Mouse (Mus musculus) layer of hippocampus, postnatal 25 days (tissue): ENCODE results near the gene Usp5. TPM values are rescaled to one million over a fixed set of nuclear protein-coding genes. Genes with fewer than 3 reads are reported as not detected.

Experiments
- DNase-seq, 2 experiments: peaks; one replicate each; pipeline ENCODE4 v3.0.0; 2022; ENCODE audit warnings: mixed read lengths in 2 of 2, low spot score in 1 of 2; ENCODE audit errors: extremely low spot score in 1 of 2
- total RNA-seq, 2 experiments: library from RNA; stranded (reverse); gene quantifications; 2 replicates each; pipeline ENCODE4 v1.2.3; 2021

Gene Usp5
- total RNA-seq, 2 experiments from 2014 or later = 164 to 183 TPM

DNA sequence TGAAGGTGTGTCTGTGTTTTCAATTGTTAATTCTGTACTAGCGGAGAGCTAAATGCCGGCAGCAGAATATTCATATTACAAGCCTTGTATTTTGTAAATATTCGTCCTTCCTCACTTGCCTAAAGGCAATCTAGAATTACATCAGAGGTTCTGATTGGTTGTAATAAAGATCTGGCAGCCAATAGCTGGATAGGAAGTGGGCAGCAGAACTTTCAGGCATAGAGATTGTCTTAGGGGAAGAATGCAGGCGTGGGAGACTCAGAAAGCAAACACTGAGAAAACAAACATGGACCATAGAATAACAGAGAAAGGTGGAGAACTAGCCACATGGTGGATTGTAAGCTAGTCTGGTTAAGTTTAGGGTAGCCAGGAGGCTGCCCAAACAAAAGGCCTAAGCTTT, 39.2 kb downstream of the Usp5 start:
- no peak for DNase-seq

- no peak for DNase-seq
These were observed 39.8 kb downstream of the Usp5 start for GRCm38 (mm10) chr6:124789519-124789918.

GRCm38 (mm10) chr6:124787722-124788121, 41.6 kb downstream of the Usp5 start:
- no peak for DNase-seq

DNA sequence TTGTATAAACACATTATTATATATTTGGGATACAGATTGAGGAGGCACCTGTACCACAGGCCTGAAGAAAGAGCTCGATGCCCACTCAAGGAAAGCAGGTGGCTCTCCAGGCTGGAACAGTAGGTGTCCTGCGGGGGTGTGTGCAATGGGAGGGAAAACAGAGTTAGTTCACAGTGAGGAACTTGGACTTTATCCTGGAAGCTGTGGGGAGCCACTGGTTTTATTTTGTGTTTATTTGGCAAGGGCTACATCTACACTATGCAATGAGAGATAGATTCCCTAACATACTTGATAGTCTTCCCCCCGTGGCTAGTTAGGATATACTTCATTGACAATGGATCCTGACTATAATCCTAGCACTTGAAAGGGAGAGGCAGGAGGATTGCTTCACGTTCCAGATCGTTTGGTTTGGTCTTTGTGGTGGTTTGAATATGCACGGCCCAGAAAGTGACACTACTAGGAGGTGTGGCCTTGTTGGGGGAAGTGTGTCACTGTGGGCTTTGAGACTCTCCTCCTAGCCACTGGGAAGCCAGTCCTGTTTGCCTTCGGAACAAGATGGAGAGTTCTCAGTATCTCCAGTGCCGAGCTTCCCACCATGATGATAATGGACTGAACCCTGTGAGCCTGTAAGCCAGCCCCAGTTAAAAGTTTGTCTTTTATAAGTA, 42.4 kb downstream of the Usp5 start:
- DNase-seq = no peak

DNA sequence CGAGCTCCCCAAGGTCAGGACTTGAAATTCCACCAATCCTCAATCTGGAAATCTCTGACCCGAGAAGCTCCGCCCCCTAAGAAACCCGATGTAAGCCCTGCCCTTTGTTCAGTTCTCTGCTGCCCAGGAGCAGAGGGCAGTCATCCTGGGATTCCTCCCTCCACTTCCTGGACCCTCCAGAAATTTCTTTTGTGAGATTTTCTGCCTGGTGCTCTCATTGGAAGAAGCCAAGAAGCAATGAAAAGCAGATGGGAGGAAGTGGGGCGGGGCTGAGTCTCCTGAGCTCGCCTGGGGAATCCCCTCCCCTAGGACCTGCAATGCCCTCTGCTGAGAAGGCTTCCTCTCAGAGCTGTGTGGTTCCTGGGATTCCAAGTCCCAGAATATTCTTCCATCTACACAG, 46.8 kb downstream of the Usp5 start:
- DNase-seq = no peak

GRCm38 (mm10) chr6:124780917-124781316, 48.4 kb downstream of the Usp5 start:
- no peak for DNase-seq

DNA sequence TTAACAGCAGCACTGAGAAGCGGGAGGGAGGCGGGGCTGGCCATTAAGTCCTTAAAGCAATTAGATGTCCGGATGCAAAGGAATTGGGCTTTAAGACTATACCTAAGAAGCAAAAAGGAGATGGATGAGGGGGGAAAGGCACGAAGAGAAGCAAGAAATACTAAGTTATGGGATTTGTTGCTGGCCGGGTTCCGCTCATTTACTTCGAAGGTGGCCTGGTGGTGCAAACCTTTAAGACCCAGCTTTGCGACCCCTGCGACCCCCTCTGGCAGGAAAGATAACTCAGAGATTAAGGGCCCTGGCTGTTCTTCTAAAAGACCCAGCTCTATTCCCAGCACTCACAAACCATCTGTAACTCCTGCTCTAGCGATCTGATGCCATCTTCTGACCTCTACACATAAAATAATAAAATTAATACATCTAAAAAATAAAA, 49.3 kb downstream of the Usp5 start:
- DNase-seq = no peak

DNA sequence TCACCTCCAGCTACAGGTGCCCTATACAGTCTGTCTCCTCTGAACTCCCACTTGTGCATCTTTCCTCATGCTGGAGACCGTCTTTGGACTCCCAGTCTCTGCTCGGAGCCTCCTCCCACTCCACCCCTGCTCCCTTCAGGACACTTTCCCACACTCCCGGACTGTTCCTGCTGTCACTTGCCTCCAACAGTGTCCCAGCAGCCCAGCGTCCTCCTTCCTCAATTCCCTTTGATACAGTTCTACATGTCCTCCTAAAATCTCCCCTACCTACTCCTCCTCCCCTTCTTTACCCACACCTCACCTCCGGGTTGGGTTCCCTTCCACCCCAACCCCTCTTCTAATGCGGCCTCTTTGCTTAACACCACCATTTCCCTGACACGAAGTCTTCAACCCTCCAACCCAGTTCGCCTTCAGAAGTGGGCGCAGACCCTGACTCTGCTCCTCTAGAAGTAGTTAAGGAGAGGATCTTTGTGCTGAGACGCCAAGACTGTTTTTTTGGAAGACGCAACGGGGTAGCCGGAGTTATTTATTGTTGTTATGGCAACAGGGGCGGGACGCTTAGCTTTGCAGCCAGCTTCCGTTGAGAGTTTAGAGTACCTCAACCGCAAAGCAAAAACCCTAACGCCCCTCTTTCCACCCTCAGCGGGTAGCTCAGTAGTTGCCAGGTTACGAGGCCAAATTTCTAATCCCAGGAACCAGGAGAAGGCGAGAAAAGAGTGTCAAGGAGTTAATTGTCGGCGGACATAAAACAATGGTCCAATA, 49.9 kb downstream of the Usp5 start, which contains the start of gene Lrrc23:
TSS of gene Lrrc23 (minus strand) at position 506 of the 762 bp plus-strand sequence.
- no peak for DNase-seq

GRCm38 (mm10) chr6:124770511-124770910, 58.8 kb downstream of the Usp5 start:
- DNase-seq = no peak

- DNase-seq = no peak
These were observed 59.3 kb downstream of the Usp5 start for GRCm38 (mm10) chr6:124770013-124770412.

DNA sequence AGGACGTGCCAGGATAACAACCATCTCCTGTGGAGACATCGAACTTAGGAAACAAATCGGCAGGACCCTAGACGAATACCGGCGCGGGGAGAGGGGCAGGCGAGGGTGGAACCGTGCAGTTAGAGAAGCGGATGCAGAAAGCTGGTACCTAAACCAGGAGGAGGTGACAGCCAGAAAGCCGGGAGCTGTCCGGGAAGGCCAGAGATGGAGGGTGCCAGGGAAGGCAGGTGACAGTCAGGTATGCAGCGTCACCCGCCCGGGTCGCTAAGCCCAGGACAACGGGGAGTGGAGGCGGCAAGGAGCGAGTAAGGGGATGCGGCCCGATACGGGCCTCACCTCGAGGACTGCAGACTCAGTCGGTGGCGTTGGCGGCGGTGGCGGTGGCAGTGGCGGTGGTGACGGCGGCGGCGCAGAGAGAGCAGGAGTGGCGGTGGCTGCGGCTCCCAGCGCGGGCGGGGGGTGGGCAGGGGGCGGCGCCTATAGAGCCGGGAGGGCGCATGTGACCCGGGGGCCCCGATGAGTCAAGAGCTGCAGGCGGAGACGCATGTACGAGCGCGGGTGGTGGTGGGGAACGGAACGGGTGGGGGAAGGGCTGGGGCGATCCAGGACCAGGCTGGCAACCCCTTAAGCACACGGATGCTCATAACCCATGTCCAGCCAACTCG, 60.1 kb downstream of the Usp5 start, which contains the start of gene Eno2:
TSS of gene Eno2 (minus strand) at position 573 of the 665 bp plus-strand sequence.
- DNase-seq = peak; percentile 69 to 72

DNA sequence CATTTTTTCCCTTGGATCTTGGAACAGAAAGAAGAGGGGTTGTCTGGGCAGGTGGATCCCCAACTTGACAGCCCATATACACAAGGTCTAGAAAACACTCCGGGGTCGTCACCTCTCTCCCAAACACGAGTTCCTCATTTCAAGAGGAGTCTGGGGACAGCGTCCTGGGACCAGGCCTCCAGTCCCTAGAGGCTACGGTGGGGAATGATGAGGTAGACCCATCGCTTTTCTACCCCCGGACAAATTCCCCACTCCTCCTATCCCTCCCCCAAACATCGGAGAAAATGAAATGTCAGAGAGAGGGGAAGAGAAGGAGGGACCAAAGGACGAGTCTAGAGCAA, 60.6 kb downstream of the Usp5 start:
- no peak for DNase-seq

DNA sequence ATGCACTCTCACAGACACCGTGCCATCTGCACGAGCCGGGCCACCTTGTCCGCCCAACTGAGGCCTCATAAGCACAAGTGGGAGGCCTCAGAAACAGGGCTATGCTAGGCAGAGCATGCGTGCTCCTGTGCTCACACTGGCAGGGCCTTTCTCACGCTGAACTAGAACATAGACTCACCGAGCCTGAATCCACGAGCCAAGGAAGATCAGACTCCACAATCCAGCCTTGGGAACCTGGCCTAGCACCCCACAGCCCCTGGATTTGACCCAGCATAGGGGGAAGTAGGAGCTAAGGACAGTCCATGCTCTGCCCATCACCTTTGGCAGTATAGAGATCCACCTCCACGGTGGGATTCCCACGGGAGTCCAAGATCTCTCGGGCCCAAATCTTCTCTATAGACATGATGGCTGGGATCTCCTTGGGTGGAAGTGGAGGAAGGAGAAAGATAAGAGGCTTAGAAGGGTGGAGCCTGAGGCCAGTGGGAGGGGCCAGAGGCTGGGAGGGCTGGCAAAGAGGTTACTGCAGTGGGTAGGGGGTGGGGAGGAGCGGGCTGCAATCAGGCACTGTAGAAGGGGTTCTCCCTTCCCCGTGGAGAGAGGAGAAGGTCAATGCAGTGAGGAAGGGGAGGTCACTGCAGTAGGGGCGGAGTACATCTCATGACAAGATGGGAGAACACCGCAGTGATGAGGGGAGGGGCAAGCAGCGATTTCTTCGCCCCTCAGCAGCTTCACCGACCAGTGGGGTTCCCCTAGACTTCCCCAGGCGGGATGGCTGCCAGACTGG, 61.2 kb downstream of the Usp5 start:
- DNase-seq = peak; percentile 37 to 39

DNA sequence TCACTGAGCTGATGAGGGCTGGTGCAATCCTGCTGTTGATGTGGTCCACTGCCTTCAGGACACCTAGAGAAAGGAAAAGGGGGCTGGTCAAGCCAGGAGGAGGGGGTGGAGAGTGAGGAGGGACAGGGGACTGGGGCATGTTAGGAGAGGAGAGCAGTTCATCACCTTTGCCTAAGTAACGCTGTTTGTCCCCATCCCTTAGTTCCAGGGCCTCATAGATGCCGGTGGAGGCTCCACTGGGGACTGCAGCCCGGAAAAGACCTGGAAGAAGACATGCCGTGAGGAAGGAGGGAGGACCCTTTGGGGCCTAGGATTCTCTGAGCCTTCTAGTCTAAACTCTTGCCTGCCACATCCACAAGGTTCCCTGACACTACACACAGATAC, 61.8 kb downstream of the Usp5 start:
- no peak for DNase-seq

GRCm38 (mm10) chr6:124765951-124766350, 63.3 kb downstream of the Usp5 start:
- no peak for DNase-seq

Other genes starting within 250 kb of the Usp5 start
- gene C1s2, start 193.4 kb downstream of the Usp5 start, total RNA-seq = under 1 TPM in 1 of 2 experiments, not detected in 1; 0.25 TPM
- gene Lpcat3, start 166.5 kb downstream of the Usp5 start, total RNA-seq = 10 to 100 TPM; 30.9 to 34.0 TPM
- 10 to 100 TPM; 51.3 to 54.4 TPM for gene Emg1, start 117.3 kb downstream of the Usp5 start, total RNA-seq
- gene Phb2, start 117.1 kb downstream of the Usp5 start, total RNA-seq = 100 to 1,000 TPM; 120 to 124 TPM
- 1 to 10 TPM; 2.9 to 4.0 TPM for gene Ptpn6, start 90.8 kb downstream of the Usp5 start, total RNA-seq
- gene Grcc10, start 88.1 kb downstream of the Usp5 start, total RNA-seq = 100 to 1,000 TPM; 350 to 372 TPM
- under 1 TPM in 1 of 2 experiments, not detected in 1; 0.71 TPM for gene Gm45234, start 73.5 kb downstream of the Usp5 start, total RNA-seq
- 100 to 1,000 TPM; 134 to 159 TPM for gene Atn1, start 73.0 kb downstream of the Usp5 start, total RNA-seq
- 1,000 to 10,000 TPM in 1 of 2 experiments, 100 to 1,000 TPM in 1; 947 to 1,030 TPM for gene Eno2, start 59.8 kb downstream of the Usp5 start, total RNA-seq
- 1 to 10 TPM; 1.7 TPM for gene Lrrc23, start 49.8 kb downstream of the Usp5 start, total RNA-seq
- 1 to 10 TPM; 4.5 to 6.0 TPM for gene Spsb2, start 20.8 kb downstream of the Usp5 start, total RNA-seq
- gene Tpi1, start 15.2 kb downstream of the Usp5 start, total RNA-seq = 100 to 1,000 TPM; 685 to 811 TPM
- 1 to 10 TPM; 1.1 to 1.2 TPM for gene Cdca3, start 63 bp upstream of the Usp5 start, total RNA-seq
- gene Gnb3, start 10.8 kb upstream of the Usp5 start, total RNA-seq = under 1 TPM in 1 of 2 experiments, not detected in 1; 0.26 TPM
- 10 to 100 TPM; 18.5 to 30.1 TPM for gene P3h3, start 28.3 kb upstream of the Usp5 start, total RNA-seq
- 100 to 1,000 TPM; 184 to 196 TPM for gene Gpr162, start 34.5 kb upstream of the Usp5 start, total RNA-seq
- gene Cd4, start 58.7 kb upstream of the Usp5 start, total RNA-seq = under 1 TPM; 0.22 to 0.26 TPM
- gene Lag3, start 82.2 kb upstream of the Usp5 start, total RNA-seq = 1 to 10 TPM; 2.4 to 2.6 TPM
- 1,000 to 10,000 TPM; 1,178 to 1,233 TPM for gene Ptms, start 90.6 kb upstream of the Usp5 start, total RNA-seq
- 100 to 1,000 TPM; 670 to 704 TPM for gene Mlf2, start 101.9 kb upstream of the Usp5 start, total RNA-seq
- gene Cops7a, start 136.1 kb upstream of the Usp5 start, total RNA-seq = 100 to 1,000 TPM; 144 to 151 TPM
- gene Pianp, start 167.2 kb upstream of the Usp5 start, total RNA-seq = 100 to 1,000 TPM; 139 to 188 TPM
- gene Zfp384, start 179.7 kb upstream of the Usp5 start, total RNA-seq = 10 to 100 TPM; 42.4 to 49.6 TPM
- gene Ing4, start 210.3 kb upstream of the Usp5 start, total RNA-seq = 10 to 100 TPM; 61.4 to 61.5 TPM
- gene Acrbp, start 220.2 kb upstream of the Usp5 start, total RNA-seq = 10 to 100 TPM in 1 of 2 experiments, 1 to 10 TPM in 1; 8.2 to 12.4 TPM
- under 1 TPM; 0.35 to 0.96 TPM for gene Lpar5, start 238.4 kb upstream of the Usp5 start, total RNA-seq